Mouse (Mus musculus) brain, adult 10 weeks (tissue): ENCODE results near the gene Tmem236. TPM values are rescaled to one million over a fixed set of nuclear protein-coding genes. Genes with fewer than 3 reads are reported as not detected.

ENCODE experiments used
- polyA plus RNA-seq: library from polyadenylated mRNA; stranded (reverse); fragments of 350-450 nt; fragmentation: Illumina TruSeq; extraction: RNeasy Lipid Tissue Mini Kit (QIAGEN cat#74804); gene quantifications from one replicate; pipeline ENCODE4 v1.2.3, GENCODE M21; 2015; ENCODE audit warnings: low read depth, low replicate concordance

Gene Tmem236
- polyA plus RNA-seq = not detected

GRCm38 (mm10) chr2:14174334-14174733 is at the start of gene Tmem236:
TSS of gene Tmem236 (plus strand) at chr2:14174523.

GRCm38 (mm10) chr2:14229149-14229548 is 54.8 kb downstream of the Tmem236 start, which contains the start of gene Mrc1:
TSS of gene Mrc1 (plus strand) at chr2:14229392.

Other genes starting within 250 kb of the Tmem236 start
- gene Hacd1, start 118.4 kb upstream of the Tmem236 start, polyA plus RNA-seq = 17.8 TPM
- 79.9 TPM for gene Stam, start 100.4 kb upstream of the Tmem236 start, polyA plus RNA-seq
- gene Mrc1, start 54.9 kb downstream of the Tmem236 start, polyA plus RNA-seq = 2.2 TPM
- gene Slc39a12, start 213.8 kb downstream of the Tmem236 start, polyA plus RNA-seq = 69.7 TPM